In genomic region chr16:18393595-18393994, GRCm38 (mm10) we compare ENCODE assay signal across 8 mouse cellular contexts. TPM values are rescaled to one million over a fixed set of nuclear protein-coding genes. Genes with fewer than 3 reads are reported as not detected.
DNase-seq lines count a peak whose midpoint lies in the region; ATAC-seq lines count a peak whose summit lies in the region.

No protein-coding gene starts in this region.

- H3K4me1 ChIP-seq in lung, embryonic 15.5 days = peaks cover 45% of the 10 kb centered on the region
- H3K4me1 ChIP-seq in forebrain, embryonic 14.5 days (ENCODE audit: control insufficient read depth, insufficient read depth, low read length) = peaks cover 31% of the 10 kb centered on the region
- H3K4me1 ChIP-seq in limb, embryonic 10.5 days = peaks cover 53% of the 10 kb centered on the region
- peaks cover 46% of the 10 kb centered on the region for H3K4me1 ChIP-seq in neural tube, embryonic 14.5 days (ENCODE audit: control insufficient read depth, insufficient read depth, low read length)

- DNase-seq in lung, postnatal 25 days (ENCODE audit: low spot score) = no peak
- DNase-seq in forebrain, embryonic 14.5 days (ENCODE audit: low spot score) = no peak
- DNase-seq in limb, embryonic 10.5 days (ENCODE audit: low spot score) = no peak
- no peak for DNase-seq in Muller cell, postnatal 12 days (ENCODE audit: inconsistent ontology term)
- no peak for DNase-seq in left cerebral cortex, postnatal 36 days (ENCODE audit: low spot score in 2 of 2)

- peaks cover 15% of the 10 kb centered on the region for H3K36me3 ChIP-seq in lung, embryonic 15.5 days
- H3K36me3 ChIP-seq in forebrain, embryonic 14.5 days (ENCODE audit: control insufficient read depth, insufficient read depth, low read length) = peaks cover 19% of the 10 kb centered on the region
- peaks cover 26% of the 10 kb centered on the region for H3K36me3 ChIP-seq in limb, embryonic 10.5 days
- peaks cover 17% of the 10 kb centered on the region for H3K36me3 ChIP-seq in neural tube, embryonic 14.5 days (ENCODE audit: control insufficient read depth, insufficient read depth, low read length)

- H3K4me2 ChIP-seq in lung, embryonic 15.5 days = peak overlapping the region; percentile 95
- peak overlapping the region; percentile 89 for H3K4me2 ChIP-seq in forebrain, embryonic 14.5 days (ENCODE audit: low read length)
- H3K4me2 ChIP-seq in neural tube, embryonic 14.5 days (ENCODE audit: low read depth, low read length) = peak overlapping the region; percentile 90

- H3K4me3 ChIP-seq in lung, embryonic 15.5 days = peak overlapping the region; percentile 63
- H3K4me3 ChIP-seq in forebrain, embryonic 14.5 days (ENCODE audit: low read depth, low read length) = peak overlapping the region; percentile 77
- peak overlapping the region; percentile 66 for H3K4me3 ChIP-seq in limb, embryonic 10.5 days
- peak overlapping the region; percentile 74 for H3K4me3 ChIP-seq in neural tube, embryonic 14.5 days (ENCODE audit: low read depth, low read length)

- 58% methylated on average over 5 of the region's 5 CpGs for WGBS in lung, embryonic 15.5 days
- WGBS in forebrain, embryonic 14.5 days = 52% methylated on average over 5 of the region's 5 CpGs
- 52% methylated on average over 5 of the region's 5 CpGs for WGBS in limb, embryonic 10.5 days
- 42% methylated on average over 5 of the region's 5 CpGs for WGBS in neural tube, embryonic 14.5 days

- peak overlapping the region; percentile 72 for H3K9ac ChIP-seq in lung, embryonic 15.5 days
- H3K9ac ChIP-seq in forebrain, embryonic 14.5 days (ENCODE audit: low read length) = peak overlapping the region; percentile 90
- H3K9ac ChIP-seq in neural tube, embryonic 14.5 days (replicated peaks; ENCODE audit: low read depth, low read length) = peak overlapping the region; percentile 82

- no peak for ATAC-seq in lung, embryonic 15.5 days (ENCODE audit: borderline replicate concordance, extremely low read depth, low FRiP score, low TSS enrichment)
- ATAC-seq in forebrain, embryonic 14.5 days = no peak
- no peak for ATAC-seq in neural tube, embryonic 14.5 days (ENCODE audit: low read depth)
- ATAC-seq in activated CD4-positive, CD25-positive, alpha-beta regulatory T cell, adult 4 months = no peak

- no peaks in the 10 kb centered on the region for H3K9me3 ChIP-seq in lung, embryonic 15.5 days
- no peaks in the 10 kb centered on the region for H3K9me3 ChIP-seq in forebrain, embryonic 14.5 days (replicated peaks; ENCODE audit: control insufficient read depth, low read length)
- H3K9me3 ChIP-seq in limb, embryonic 10.5 days (replicated peaks) = no peaks in the 10 kb centered on the region
- no peaks in the 10 kb centered on the region for H3K9me3 ChIP-seq in neural tube, embryonic 14.5 days (ENCODE audit: control insufficient read depth, low read length)

- peak overlapping the region; percentile 70; the same call in 1 of the 2 replicates for H3K27ac ChIP-seq in lung, embryonic 15.5 days
- peak overlapping the region; percentile 87; the same call in 1 of the 2 replicates for H3K27ac ChIP-seq in forebrain, embryonic 14.5 days (ENCODE audit: low read depth, low read length)
- peak overlapping the region; percentile 93 for H3K27ac ChIP-seq in limb, embryonic 10.5 days
- H3K27ac ChIP-seq in neural tube, embryonic 14.5 days (ENCODE audit: low read depth, low read length) = peak overlapping the region; percentile 86; the same call in 1 of the 2 replicates

- no peaks in the 10 kb centered on the region for H3K27me3 ChIP-seq in lung, embryonic 15.5 days
- H3K27me3 ChIP-seq in forebrain, embryonic 14.5 days (replicated peaks; ENCODE audit: control insufficient read depth, insufficient read depth, low read length) = no peaks in the 10 kb centered on the region
- no peaks in the 10 kb centered on the region for H3K27me3 ChIP-seq in limb, embryonic 10.5 days (ENCODE audit: low read depth, poor library complexity, severe bottlenecking)
- H3K27me3 ChIP-seq in neural tube, embryonic 14.5 days (ENCODE audit: control insufficient read depth, insufficient read depth, low read length) = no peaks in the 10 kb centered on the region

- intact Hi-C loops in left cerebral cortex, postnatal 36 days (cut with DNase I) = loop anchor here (5.0 kb wide), 1 partner anchor 46 kb away; the partner anchor contains the start of genes Arvcf and Tango2

RNA-seq across cellular contexts. Expression of gene Txnrd2, which starts 32.6 kb away (rescaled TPM):
- 22.7 and 23.4 TPM in 2 replicates for polyA plus RNA-seq in lung, embryonic 15.5 days (2015; fragmentation: Nextera tagmentation; extraction: Ambion mirVana)
- 22.0 and 23.5 TPM in 2 replicates for polyA plus RNA-seq in forebrain, embryonic 14.5 days (2014; fragmentation: Nextera tagmentation; extraction: Ambion mirVana)
- 29.6 and 32.2 TPM in 2 replicates for polyA plus RNA-seq in limb, embryonic 10.5 days (2016; fragmentation: Nextera tagmentation; extraction: Ambion mirVana)
- polyA plus RNA-seq in neural tube, embryonic 14.5 days (2014; fragmentation: Nextera tagmentation; extraction: Ambion mirVana) = 21.3 and 25.4 TPM in 2 replicates
- 10 to 100 TPM; 21.7 TPM for total RNA-seq in left cerebral cortex, postnatal 36 days (2021)
- 10 to 100 TPM; 16.2 to 21.6 TPM for polyA plus RNA-seq in activated CD4-positive, CD25-positive, alpha-beta regulatory T cell, adult 4 months (2017; shearing (Covaris generic))

RNA-seq across cellular contexts. Expression of gene Comt, which starts 33.1 kb away (rescaled TPM):
- 112 and 122 TPM in 2 replicates for polyA plus RNA-seq in lung, embryonic 15.5 days (2015; fragmentation: Nextera tagmentation; extraction: Ambion mirVana)
- polyA plus RNA-seq in forebrain, embryonic 14.5 days (2014; fragmentation: Nextera tagmentation; extraction: Ambion mirVana) = 54.6 and 71.9 TPM in 2 replicates
- polyA plus RNA-seq in limb, embryonic 10.5 days (2016; fragmentation: Nextera tagmentation; extraction: Ambion mirVana) = 54.7 and 61.1 TPM in 2 replicates
- 102 and 103 TPM in 2 replicates for polyA plus RNA-seq in neural tube, embryonic 14.5 days (2014; fragmentation: Nextera tagmentation; extraction: Ambion mirVana)
- 100 to 1,000 TPM in 1 of 2 experiments, 10 to 100 TPM in 1; 89.1 to 100 TPM for total RNA-seq in left cerebral cortex, postnatal 36 days (2021)
- polyA plus RNA-seq in activated CD4-positive, CD25-positive, alpha-beta regulatory T cell, adult 4 months (2017; shearing (Covaris generic)) = 10 to 100 TPM; 45.6 to 60.6 TPM

RNA-seq across cellular contexts. Expression of gene Arvcf, which starts 45.6 kb away (rescaled TPM):
- polyA plus RNA-seq in lung, embryonic 15.5 days (2015; fragmentation: Nextera tagmentation; extraction: Ambion mirVana) = 29.7 and 35.5 TPM in 2 replicates
- 46.8 and 47.8 TPM in 2 replicates for polyA plus RNA-seq in forebrain, embryonic 14.5 days (2014; fragmentation: Nextera tagmentation; extraction: Ambion mirVana)
- 44.8 and 56.1 TPM in 2 replicates for polyA plus RNA-seq in limb, embryonic 10.5 days (2016; fragmentation: Nextera tagmentation; extraction: Ambion mirVana)
- polyA plus RNA-seq in neural tube, embryonic 14.5 days (2014; fragmentation: Nextera tagmentation; extraction: Ambion mirVana) = 60.2 and 73.5 TPM in 2 replicates
- total RNA-seq in left cerebral cortex, postnatal 36 days (2021) = 10 to 100 TPM; 36.6 to 48.0 TPM
- under 1 TPM; 0.51 to 0.93 TPM for polyA plus RNA-seq in activated CD4-positive, CD25-positive, alpha-beta regulatory T cell, adult 4 months (2017; shearing (Covaris generic))

RNA-seq across cellular contexts. Expression of gene Tango2, which starts 45.7 kb away (rescaled TPM):
- 24.6 and 33.0 TPM in 2 replicates for polyA plus RNA-seq in lung, embryonic 15.5 days (2015; fragmentation: Nextera tagmentation; extraction: Ambion mirVana)
- polyA plus RNA-seq in forebrain, embryonic 14.5 days (2014; fragmentation: Nextera tagmentation; extraction: Ambion mirVana) = 78.7 and 81.3 TPM in 2 replicates
- polyA plus RNA-seq in limb, embryonic 10.5 days (2016; fragmentation: Nextera tagmentation; extraction: Ambion mirVana) = 20.2 and 23.7 TPM in 2 replicates
- 99.8 and 114 TPM in 2 replicates for polyA plus RNA-seq in neural tube, embryonic 14.5 days (2014; fragmentation: Nextera tagmentation; extraction: Ambion mirVana)
- total RNA-seq in left cerebral cortex, postnatal 36 days (2021) = 100 to 1,000 TPM; 158 to 165 TPM
- 10 to 100 TPM; 55.4 to 58.0 TPM for polyA plus RNA-seq in activated CD4-positive, CD25-positive, alpha-beta regulatory T cell, adult 4 months (2017; shearing (Covaris generic))

Comparison
In these comparisons a context has a peak if more than half of its experiments do, and no peak if none do; other contexts are left out.
1. RNA of gene Arvcf, which starts 45.6 kb away (polyA plus RNA-seq): 60.2 to 73.5 TPM in neural tube, embryonic 14.5 days, 44.8 to 56.1 TPM in limb, embryonic 10.5 days, 46.8 to 47.8 TPM in forebrain, embryonic 14.5 days and 29.7 to 35.5 TPM in lung, embryonic 15.5 days; 0.51 to 0.93 TPM in activated CD4-positive, CD25-positive, alpha-beta regulatory T cell, adult 4 months; every median in the first group is over 10 times any median in the second.
2. Peak in every context shown above with its lines, with median percentiles within 50 percentile points of each other: H3K27ac ChIP-seq, H3K4me2 ChIP-seq, H3K4me3 ChIP-seq and H3K9ac ChIP-seq.